Mouse (Mus musculus) common myeloid progenitor, adult 5-6 weeks (primary cell): ENCODE data around the gene Hsd17b7. TPM values are rescaled to one million over a fixed set of nuclear protein-coding genes. Genes with fewer than 3 reads are reported as not detected.

Experiments
- total RNA-seq: library from RNA; stranded (forward); fragments of 200-1000, 187-1606 nt; gene quantifications from 2 replicates; pipeline ENCODE4 v1.2.3, GENCODE M21; 2017

Gene Hsd17b7
- total RNA-seq, 1 experiment from 2014 or later, result 3.3 TPM

Other genes starting within 250 kb of the Hsd17b7 start
- not detected in 2 replicates for gene Rgs4, start 221.6 kb downstream of the Hsd17b7 start, total RNA-seq
- not detected in 2 replicates for gene Ccdc190, start 40.6 kb downstream of the Hsd17b7 start, total RNA-seq
- gene Ddr2, start 141.5 kb upstream of the Hsd17b7 start, total RNA-seq, result not detected in 2 replicates
- gene Uap1, start 205.7 kb upstream of the Hsd17b7 start, total RNA-seq, result 64.9 and 91.7 TPM in 2 replicates
- 60.8 and 71.6 TPM in 2 replicates for gene Uhmk1, start 246.2 kb upstream of the Hsd17b7 start, total RNA-seq